Mouse (Mus musculus): Measurements from ENCODE around the gene Tube1. TPM values are rescaled to one million over a fixed set of nuclear protein-coding genes. Genes with fewer than 3 reads are reported as not detected.
"Not testable (repeated sequence)": the region's sequence is repeated elsewhere in the genome, so short reads cannot be mapped to it uniquely, and the experiment has no call there.

Tube1 gene
- polyA plus RNA-seq, 1 experiment = 7.2 TPM

GRCm38 (mm10) chr10:39184864-39185544, 51.2 kb downstream of the Tube1 start:
- Histone ChIP-seq H3K4me3 (ENCODE audit: insufficient read depth, low read length) (no peak overlapping the region), H3K27ac (ENCODE audit: insufficient read depth, low read length) (no peak overlapping the region), H3K4me1 (ENCODE audit: control insufficient read depth, insufficient read depth, low read length) (no peaks in the 10 kb centered on the region)
- TF ChIP-seq POLR2A (IDR thresholded peaks at IDR 0.05; ENCODE audit: low read depth, low read length) (no peak), CTCF (IDR thresholded peaks at IDR 0.05; ENCODE audit: borderline replicate concordance, insufficient read depth, low read length) (no peak)

GRCm38 (mm10) chr10:39185545-39185906, 51.8 kb downstream of the Tube1 start:
- no peak for TF ChIP-seq POLR2A (IDR thresholded peaks at IDR 0.05; ENCODE audit: low read depth, low read length)
- TF ChIP-seq CTCF (IDR thresholded peaks at IDR 0.05; ENCODE audit: borderline replicate concordance, insufficient read depth, low read length) = no peak
- no peak overlapping the region for H3K27ac ChIP-seq (ENCODE audit: insufficient read depth, low read length)
- no peaks in the 10 kb centered on the region for H3K4me1 ChIP-seq (ENCODE audit: control insufficient read depth, insufficient read depth, low read length)
- H3K4me3 ChIP-seq (ENCODE audit: insufficient read depth, low read length) = no peak overlapping the region

GRCm38 (mm10) chr10:39192673-39193072, 58.9 kb downstream of the Tube1 start:
- TF ChIP-seq CTCF (IDR thresholded peaks at IDR 0.05; ENCODE audit: borderline replicate concordance, insufficient read depth, low read length) (no peak), POLR2A (IDR thresholded peaks at IDR 0.05; ENCODE audit: low read depth, low read length) (no peak)
- Histone ChIP-seq H3K4me1 (ENCODE audit: control insufficient read depth, insufficient read depth, low read length) (no peaks in the 10 kb centered on the region), H3K27ac (ENCODE audit: insufficient read depth, low read length) (no peak overlapping the region), H3K4me3 (ENCODE audit: insufficient read depth, low read length) (no peak overlapping the region)

- H3K27ac ChIP-seq (ENCODE audit: insufficient read depth, low read length); H3K4me3 ChIP-seq (ENCODE audit: insufficient read depth, low read length); H3K4me1 ChIP-seq (ENCODE audit: control insufficient read depth, insufficient read depth, low read length): not testable (repeated sequence)
Measured at GRCm38 (mm10) chr10:39198216-39198615, 64.4 kb downstream of the Tube1 start.

Other genes starting within 250 kb of the Tube1 start
- 88.0 and 177 TPM in 2 replicates for gene Lama4, start 168.5 kb upstream of the Tube1 start, polyA plus RNA-seq (2011; ENCODE audit: insufficient read length, low read depth, missing spikeins)
- 8.0 and 9.4 TPM in 2 replicates for gene Fam229b, start 62 bp upstream of the Tube1 start, polyA plus RNA-seq (2011; ENCODE audit: insufficient read length, low read depth, missing spikeins)
- gene Ccn6, start 29.8 kb downstream of the Tube1 start, polyA plus RNA-seq (2011; ENCODE audit: insufficient read length, low read depth, missing spikeins) = not detected in 2 replicates
- 56.4 and 64.6 TPM in 2 replicates for gene Fyn, start 234.9 kb downstream of the Tube1 start, polyA plus RNA-seq (2011; ENCODE audit: insufficient read length, low read depth, missing spikeins)

All from embryonic fibroblast, embryonic 13.5 days (primary cell).